Mouse (Mus musculus): ENCODE measurements around the gene Eif3k. TPM values are rescaled to one million over a fixed set of nuclear protein-coding genes. Genes with fewer than 3 reads are reported as not detected.

The Eif3k gene
- polyA plus RNA-seq, 1 experiment from 2014 or later, result 331 TPM

DNA sequence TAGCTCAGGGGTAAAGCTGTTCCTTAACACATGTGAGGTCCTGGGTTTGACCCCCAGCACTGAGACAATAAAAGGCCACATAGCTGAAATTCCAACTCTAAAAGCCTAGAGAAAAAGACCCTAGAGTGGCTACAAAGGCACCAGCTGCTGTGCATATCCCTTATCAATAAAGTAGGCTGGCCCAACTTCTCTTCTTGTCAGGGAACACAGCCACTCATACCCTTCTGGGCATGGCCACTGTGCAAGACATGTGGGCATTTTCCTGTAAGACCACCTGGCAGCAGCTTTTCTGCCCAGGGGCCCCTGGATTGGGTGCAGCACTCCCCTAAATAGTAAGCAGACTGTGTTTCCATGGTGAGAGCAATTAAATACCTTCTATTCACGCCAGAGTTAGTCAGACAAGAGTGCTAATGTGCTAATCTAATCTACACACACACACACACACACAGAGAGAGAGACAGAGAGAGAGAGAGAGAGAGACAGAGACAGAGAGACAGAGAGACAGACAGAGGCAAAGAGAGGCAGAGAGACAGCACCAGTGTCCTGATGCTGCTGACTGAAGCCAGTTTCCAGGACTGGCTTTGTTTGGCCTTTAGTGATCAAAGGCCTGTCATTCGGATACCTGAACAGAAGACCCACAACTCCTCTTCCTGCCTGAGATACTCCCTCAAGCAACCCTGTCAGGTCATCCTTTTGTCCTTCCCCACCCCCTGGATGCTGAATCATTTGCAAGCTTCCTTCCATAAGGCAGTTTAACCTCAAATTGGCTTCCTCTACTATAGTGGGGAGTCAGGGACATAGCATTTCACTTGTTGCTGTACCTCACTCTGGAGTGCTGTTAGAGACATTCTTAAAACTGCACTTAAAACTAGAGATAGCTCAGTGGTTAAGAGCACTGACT lies 27.9 kb downstream of the Eif3k start:
- Histone ChIP-seq H3K9ac (no peak overlapping the region), H3K9me3 (replicated peaks) (no peaks in the 10 kb centered on the region), H3K4me1 (peaks cover 50% of the 10 kb centered on the region), H3K4me2 (replicated peaks) (0 out of 2 replicates have a peak overlapping the region, but pooled peaks have one; percentile 5), H3K27me3 (no peaks in the 10 kb centered on the region), H3K4me3 (no peak overlapping the region), H3K27ac (peak overlapping the region; percentile 35; the same call in 1 of the 2 replicates), H3K36me3 (0 out of 2 replicates have a peak, but pooled peaks cover 3% of the 10 kb centered on the region)
- WGBS, result 9% methylated on average over 2 of the region's 2 CpGs
- peak; percentile 80 for ATAC-seq (ENCODE audit: low FRiP score)

DNA sequence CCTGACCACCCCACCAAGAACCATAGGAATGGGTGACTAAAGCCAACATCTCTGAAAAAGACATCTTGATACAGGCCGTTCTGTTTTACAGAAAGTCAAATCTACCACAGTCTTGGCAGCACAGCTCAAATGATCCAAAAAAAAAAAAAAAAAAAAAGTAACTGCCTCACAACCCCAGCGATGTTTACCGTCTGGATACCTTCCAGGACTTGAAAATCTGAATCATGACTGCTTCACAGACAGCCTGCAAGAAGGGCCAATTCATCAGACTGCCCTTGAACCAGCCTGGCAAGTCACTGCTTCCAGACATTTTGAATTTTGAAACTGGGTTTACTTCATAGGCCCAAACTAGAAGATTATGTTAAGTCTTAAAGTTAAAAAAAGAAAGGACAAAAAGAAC lies 28.9 kb downstream of the Eif3k start:
- ATAC-seq (ENCODE audit: low FRiP score), result no peak
- Histone ChIP-seq H3K9ac (no peak overlapping the region), H3K36me3 (peaks cover 3% of the 10 kb centered on the region; the same call in 1 of the 2 replicates), H3K27ac (peak overlapping the region; percentile 31; the same call in 1 of the 2 replicates), H3K9me3 (replicated peaks) (no peaks in the 10 kb centered on the region), H3K4me3 (no peak overlapping the region), H3K4me2 (replicated peaks) (no peak overlapping the region), H3K4me1 (peaks cover 50% of the 10 kb centered on the region), H3K27me3 (no peaks in the 10 kb centered on the region)
- WGBS, result 32% methylated on average over 3 of the region's 3 CpGs

DNA sequence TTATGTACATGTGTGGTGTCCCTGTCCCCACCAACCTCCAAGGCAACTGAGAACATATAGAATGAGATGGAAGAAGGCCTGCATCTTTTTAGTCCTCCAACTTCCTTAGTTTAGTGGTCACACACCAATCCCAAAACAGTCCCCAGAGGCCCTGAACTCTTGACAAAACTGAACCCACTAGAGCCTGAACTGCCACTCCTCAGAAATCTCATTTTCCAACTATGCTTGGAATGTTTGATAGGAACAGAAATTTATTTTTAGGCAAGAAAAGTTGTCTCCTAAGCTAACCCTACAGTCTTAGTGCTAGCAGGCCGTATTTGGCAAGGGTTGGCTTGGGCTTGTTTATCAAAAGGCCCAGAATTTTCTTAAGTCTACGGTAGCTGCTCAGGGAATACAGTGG lies 29.9 kb downstream of the Eif3k start:
- no peak for ATAC-seq (ENCODE audit: low FRiP score)
- no peak overlapping the region for H3K4me2 ChIP-seq (replicated peaks)

DNA sequence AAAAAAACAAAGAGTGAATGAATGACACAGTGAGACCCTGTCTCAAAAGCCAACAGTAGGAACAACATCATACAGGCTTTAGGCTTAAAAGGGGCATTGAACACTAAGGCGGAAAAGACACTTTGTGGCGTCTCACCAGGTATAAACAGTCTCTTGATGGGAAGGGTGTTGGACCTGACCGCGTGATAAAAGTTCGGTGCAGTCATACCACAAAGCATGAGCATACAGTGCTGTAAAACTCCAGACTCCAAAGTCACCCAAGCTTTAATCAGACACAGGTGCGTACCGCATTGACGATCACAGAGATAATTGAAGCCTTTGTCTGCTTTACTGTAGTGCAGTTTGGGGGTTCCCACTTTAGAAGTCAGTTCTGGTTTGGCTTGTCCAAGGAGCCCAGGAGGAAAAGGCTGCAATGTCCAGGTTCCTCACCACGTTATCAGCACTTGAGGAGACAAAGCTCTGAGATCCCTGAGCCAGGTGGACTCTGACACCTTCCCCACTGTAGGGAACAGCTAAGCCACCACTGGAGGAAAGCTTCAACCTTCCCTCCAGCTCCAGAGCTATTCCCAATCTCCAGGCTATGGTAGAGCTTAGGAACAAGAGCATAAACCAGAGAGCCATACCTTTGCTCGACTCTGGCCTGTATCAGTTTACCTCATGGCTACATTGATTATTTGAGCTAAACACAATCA lies 31.2 kb downstream of the Eif3k start:
- no peak overlapping the region for H3K4me3 ChIP-seq
- H3K27ac ChIP-seq, result no peak overlapping the region
- no peaks in the 10 kb centered on the region for H3K9me3 ChIP-seq (replicated peaks)
- peaks cover 3% of the 10 kb centered on the region; the same call in 1 of the 2 replicates for H3K36me3 ChIP-seq
- no peaks in the 10 kb centered on the region for H3K27me3 ChIP-seq
- 90% methylated on average over 10 of the region's 10 CpGs for WGBS
- no peak overlapping the region for H3K9ac ChIP-seq
- no peak for ATAC-seq (ENCODE audit: low FRiP score)
- peaks cover 62% of the 10 kb centered on the region for H3K4me1 ChIP-seq
- no peak overlapping the region for H3K4me2 ChIP-seq (replicated peaks)

More for the DNA sequence above, 29.9 kb downstream of the Eif3k start:
- Histone ChIP-seq H3K4me3 (no peak overlapping the region), H3K9me3 (replicated peaks) (no peaks in the 10 kb centered on the region), H3K27me3 (no peaks in the 10 kb centered on the region), H3K9ac (no peak overlapping the region), H3K27ac (no peak overlapping the region), H3K36me3 (peaks cover 3% of the 10 kb centered on the region; the same call in 1 of the 2 replicates), H3K4me1 (peaks cover 53% of the 10 kb centered on the region)
- 87% methylated on average over 2 of the region's 2 CpGs for WGBS

DNA sequence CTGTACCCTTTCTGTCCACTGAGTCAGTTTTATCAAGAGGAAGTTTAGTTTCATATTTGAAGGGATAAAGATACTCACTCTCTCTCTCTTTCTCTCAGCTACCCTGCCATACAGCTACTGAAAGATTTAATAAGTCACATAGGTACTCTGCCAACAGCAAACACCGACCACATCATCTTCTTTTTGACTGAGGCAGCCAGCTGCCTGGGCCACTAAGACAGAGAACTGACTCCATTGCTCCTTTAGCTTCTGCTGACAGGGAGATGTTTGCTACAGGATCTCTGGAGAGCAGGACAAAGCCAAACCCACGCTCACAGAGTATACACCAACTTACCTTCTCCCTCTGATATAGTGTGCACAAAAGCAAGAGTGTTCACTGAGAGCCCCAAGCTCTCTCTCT lies 32.4 kb downstream of the Eif3k start:
- Histone ChIP-seq H3K4me2 (replicated peaks) (no peak overlapping the region), H3K36me3 (peaks cover 3% of the 10 kb centered on the region; the same call in 1 of the 2 replicates), H3K4me1 (peaks cover 66% of the 10 kb centered on the region), H3K4me3 (no peak overlapping the region), H3K9me3 (replicated peaks) (no peaks in the 10 kb centered on the region), H3K27me3 (no peaks in the 10 kb centered on the region), H3K27ac (peak overlapping the region; percentile 26; the same call in 1 of the 2 replicates), H3K9ac (no peak overlapping the region)
- 83% methylated on average over 2 of the region's 2 CpGs for WGBS
- no peak for ATAC-seq (ENCODE audit: low FRiP score)

DNA sequence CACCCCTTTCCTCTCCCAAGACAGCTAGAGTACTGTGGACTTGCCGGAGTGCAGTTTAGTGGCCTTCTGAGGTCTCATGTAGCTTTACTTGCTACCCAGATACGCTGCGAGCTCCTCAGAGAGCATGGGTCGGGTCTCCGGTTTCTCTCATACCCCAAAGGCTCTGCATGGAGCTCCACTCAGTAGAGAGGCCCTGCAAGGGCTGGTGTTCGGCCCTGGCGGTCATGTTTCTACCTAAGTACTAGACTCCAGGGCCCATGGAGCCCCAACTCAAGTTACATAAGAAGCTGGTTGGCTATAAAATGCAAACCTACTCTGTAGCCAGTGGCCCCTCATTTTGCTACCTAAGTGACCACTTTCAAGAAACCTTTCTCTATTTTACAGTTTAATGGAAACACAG lies 32.9 kb downstream of the Eif3k start:
- Histone ChIP-seq H3K4me3 (no peak overlapping the region), H3K4me1 (peaks cover 62% of the 10 kb centered on the region), H3K9me3 (replicated peaks) (no peaks in the 10 kb centered on the region), H3K4me2 (replicated peaks) (no peak overlapping the region), H3K27ac (peak overlapping the region; percentile 52; the same call in 1 of the 2 replicates), H3K27me3 (no peaks in the 10 kb centered on the region), H3K9ac (no peak overlapping the region), H3K36me3 (peaks cover 3% of the 10 kb centered on the region; the same call in 1 of the 2 replicates)
- no peak for ATAC-seq (ENCODE audit: low FRiP score)
- WGBS, result 85% methylated on average over 7 of the region's 7 CpGs

DNA sequence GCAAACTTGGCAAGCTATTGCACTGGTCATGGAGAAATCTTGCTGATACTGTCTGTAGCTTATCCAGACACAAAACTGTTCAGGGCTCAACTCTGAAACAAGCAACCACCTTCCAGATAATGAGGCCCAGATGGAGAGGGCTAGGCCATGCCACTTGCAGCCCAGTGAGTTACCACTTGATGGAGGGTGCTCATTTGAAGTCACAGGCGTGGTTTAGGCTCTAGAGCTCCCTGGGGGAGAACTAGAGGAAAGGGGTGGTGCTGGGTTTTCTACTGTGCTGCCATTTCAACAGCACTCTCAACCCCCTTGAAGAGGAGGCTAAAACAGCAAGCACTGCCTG lies 35.4 kb downstream of the Eif3k start:
- H3K27ac ChIP-seq, result peak overlapping the region; percentile 69
- no peaks in the 10 kb centered on the region for H3K9me3 ChIP-seq (replicated peaks)
- H3K4me1 ChIP-seq, result peaks cover 49% of the 10 kb centered on the region
- no peaks in the 10 kb centered on the region for H3K27me3 ChIP-seq
- WGBS, result 40% methylated on average over 1 of the region's 1 CpGs
- no peak overlapping the region for H3K4me2 ChIP-seq (replicated peaks)
- no peak overlapping the region for H3K4me3 ChIP-seq
- no peak for ATAC-seq (ENCODE audit: low FRiP score)
- H3K36me3 ChIP-seq, result peaks cover 3% of the 10 kb centered on the region; the same call in 1 of the 2 replicates
- H3K9ac ChIP-seq, result no peak overlapping the region

DNA sequence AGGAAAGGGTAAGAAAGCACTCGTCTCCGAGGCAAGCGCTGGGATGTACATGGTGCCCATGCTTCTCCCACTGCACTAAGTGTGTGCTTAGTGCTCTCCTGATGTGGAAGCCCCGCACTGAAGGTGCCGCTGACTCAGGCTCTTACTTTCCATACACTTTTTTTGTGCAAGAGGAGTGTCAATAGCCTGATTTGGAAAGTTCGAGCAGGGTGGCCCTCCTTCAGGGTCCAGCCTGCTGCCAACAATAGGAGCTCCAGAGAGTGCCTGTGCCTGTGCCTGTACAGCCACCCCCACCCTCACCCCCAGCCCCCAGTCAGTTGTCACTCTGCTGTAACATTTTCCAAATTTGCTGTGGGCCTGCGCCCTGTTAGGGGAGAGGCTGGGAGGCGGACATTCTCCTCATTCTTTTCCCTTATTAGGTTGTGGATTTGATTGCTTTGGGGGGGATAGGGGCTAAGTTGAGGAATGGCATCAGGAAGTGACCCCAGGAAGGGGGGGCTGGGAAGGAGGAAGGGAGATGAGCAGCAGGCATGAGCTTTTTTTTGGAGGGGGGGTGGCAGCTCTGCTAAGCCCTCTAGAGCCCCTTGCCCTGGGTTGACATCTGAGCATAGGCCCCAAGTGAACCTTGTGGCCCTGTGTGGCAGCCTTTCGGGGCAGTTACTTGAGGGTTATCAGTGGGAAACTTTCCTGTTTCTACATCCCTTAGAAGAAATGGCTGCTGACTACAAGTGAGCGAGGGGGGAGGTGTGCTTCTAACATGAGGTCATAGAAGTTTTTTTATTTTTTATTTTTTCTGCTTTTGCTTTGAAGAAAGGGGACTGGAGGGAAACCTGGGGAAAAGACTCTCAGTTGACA lies 36.0 kb downstream of the Eif3k start:
- H3K27me3 ChIP-seq, result no peaks in the 10 kb centered on the region
- no peak overlapping the region for H3K4me3 ChIP-seq
- peak; percentile 50; the same call in 1 of the 2 replicates for ATAC-seq (ENCODE audit: low FRiP score)
- no peaks in the 10 kb centered on the region for H3K9me3 ChIP-seq (replicated peaks)
- H3K4me2 ChIP-seq (replicated peaks), result no peak overlapping the region
- H3K27ac ChIP-seq, result peak overlapping the region; percentile 69
- H3K36me3 ChIP-seq, result peaks cover 3% of the 10 kb centered on the region; the same call in 1 of the 2 replicates
- H3K4me1 ChIP-seq, result peaks cover 54% of the 10 kb centered on the region
- no peak overlapping the region for H3K9ac ChIP-seq
- 51% methylated on average over 10 of the region's 10 CpGs for WGBS

DNA sequence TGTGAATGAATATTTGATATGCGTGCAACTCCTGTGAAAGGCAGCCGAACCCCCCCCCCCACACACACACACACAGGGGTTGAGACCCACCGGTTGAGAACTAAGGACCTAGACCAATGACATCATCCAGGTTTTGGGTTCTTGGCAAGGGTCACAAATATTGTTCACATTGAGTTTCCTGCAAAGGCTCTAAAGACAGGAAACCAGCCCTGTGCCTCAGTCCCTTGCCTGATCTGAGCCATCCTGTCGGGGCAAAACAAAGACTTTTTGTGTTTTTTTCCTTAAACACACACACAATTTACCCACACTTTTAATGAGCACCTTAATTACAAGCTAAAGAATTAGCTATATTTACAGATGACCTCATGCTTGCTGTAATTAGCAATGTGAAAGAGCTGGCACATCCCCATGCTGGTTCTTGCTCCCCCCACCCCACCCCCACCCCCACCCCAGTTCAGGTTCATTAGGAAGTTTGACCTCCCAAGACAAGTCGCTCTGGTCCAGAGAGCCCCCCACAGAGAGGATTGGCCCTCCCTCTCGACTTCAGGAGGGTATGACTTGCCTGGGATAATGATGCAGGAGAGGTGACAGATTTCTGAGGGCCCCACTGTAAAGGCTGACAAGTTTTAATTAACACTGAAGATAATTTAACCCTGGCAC lies 36.8 kb downstream of the Eif3k start:
- Histone ChIP-seq H3K4me1 (peaks cover 58% of the 10 kb centered on the region), H3K9me3 (replicated peaks) (no peaks in the 10 kb centered on the region), H3K27ac (peak overlapping the region; percentile 69), H3K27me3 (no peaks in the 10 kb centered on the region), H3K9ac (no peak overlapping the region), H3K36me3 (peaks cover 3% of the 10 kb centered on the region; the same call in 1 of the 2 replicates), H3K4me3 (no peak overlapping the region), H3K4me2 (replicated peaks) (no peak overlapping the region)
- no peak for ATAC-seq (ENCODE audit: low FRiP score)
- WGBS, result 48% methylated on average over 6 of the region's 6 CpGs

DNA sequence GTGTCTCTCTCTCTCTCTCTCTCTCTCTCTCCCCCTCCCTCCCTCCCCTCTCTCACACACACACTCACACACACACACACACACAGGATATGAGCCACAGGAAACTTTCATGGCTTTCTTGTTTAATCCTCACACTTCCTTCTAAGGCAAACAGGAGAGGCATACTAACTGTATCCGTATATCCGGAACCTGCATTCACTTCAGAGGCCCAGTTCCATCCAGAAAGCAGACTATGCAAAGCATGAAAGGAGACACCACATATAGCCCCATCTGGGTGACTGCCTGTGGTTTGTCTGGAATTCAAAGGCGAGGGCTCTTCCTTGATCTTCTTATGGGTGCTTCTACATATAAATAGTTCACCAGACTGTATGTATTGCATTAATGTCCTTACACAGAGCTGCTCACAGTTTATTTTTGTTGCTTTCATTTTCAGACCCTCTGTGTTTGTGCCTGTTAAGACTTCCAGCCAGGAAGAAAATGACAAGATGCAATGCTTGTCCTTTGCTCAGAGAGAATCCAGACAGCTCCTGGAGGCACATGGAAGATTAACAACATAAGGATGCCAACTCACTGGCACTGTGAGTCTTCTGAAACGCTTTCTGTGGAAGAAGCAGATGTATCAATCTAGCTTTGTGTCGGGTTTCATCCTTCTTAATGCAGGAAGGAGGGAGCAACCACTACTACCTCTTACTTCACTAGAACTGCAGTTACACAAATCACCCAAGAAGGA lies 38.0 kb downstream of the Eif3k start:
- H3K4me2 ChIP-seq (replicated peaks), result no peak overlapping the region
- H3K4me1 ChIP-seq, result peaks cover 59% of the 10 kb centered on the region
- no peak overlapping the region for H3K9ac ChIP-seq
- no peaks in the 10 kb centered on the region for H3K9me3 ChIP-seq (replicated peaks)
- H3K27ac ChIP-seq, result peak overlapping the region; percentile 23; the same call in 1 of the 2 replicates
- 77% methylated on average over 5 of the region's 5 CpGs for WGBS
- no peak overlapping the region for H3K4me3 ChIP-seq
- no peak for ATAC-seq (ENCODE audit: low FRiP score)
- no peaks in the 10 kb centered on the region for H3K27me3 ChIP-seq
- H3K36me3 ChIP-seq, result no peaks in the 10 kb centered on the region; the same call in 1 of the 2 replicates

DNA sequence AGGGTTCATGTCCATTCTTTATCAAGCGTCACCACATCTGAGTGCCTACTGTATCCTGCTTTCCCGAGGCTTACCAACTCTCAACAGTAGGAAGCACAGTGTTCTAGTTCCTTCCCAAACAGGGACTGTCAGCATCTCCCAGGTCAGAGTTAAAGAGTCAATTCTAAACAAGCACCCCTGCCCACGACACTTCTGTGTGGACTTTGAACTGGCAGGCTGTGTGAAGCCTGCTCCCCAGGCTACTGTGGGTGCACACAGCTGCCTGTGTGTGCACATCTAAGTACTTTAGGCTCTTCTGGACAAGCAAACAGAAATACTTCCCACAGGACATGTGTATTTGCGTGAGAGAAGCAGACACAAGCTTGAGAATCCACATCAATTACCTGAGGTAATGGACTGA lies 40.1 kb downstream of the Eif3k start:
- H3K4me1 ChIP-seq, result peaks cover 60% of the 10 kb centered on the region
- H3K9ac ChIP-seq, result no peak overlapping the region
- H3K36me3 ChIP-seq, result no peaks in the 10 kb centered on the region
- H3K27ac ChIP-seq, result peak overlapping the region; percentile 71
- H3K4me3 ChIP-seq, result no peak overlapping the region
- no peaks in the 10 kb centered on the region for H3K27me3 ChIP-seq
- 87% methylated on average over 4 of the region's 4 CpGs for WGBS
- no peak for ATAC-seq (ENCODE audit: low FRiP score)
- no peaks in the 10 kb centered on the region for H3K9me3 ChIP-seq (replicated peaks)
- H3K4me2 ChIP-seq (replicated peaks), result no peak overlapping the region

All from hindbrain, embryonic 12.5 days (tissue).